Mouse (Mus musculus): ENCODE measurements around the gene Mecp2. TPM values are rescaled to one million over a fixed set of nuclear protein-coding genes. Genes with fewer than 3 reads are reported as not detected.

The Mecp2 gene
- polyA plus RNA-seq, 1 experiment = 10.8 TPM

DNA sequence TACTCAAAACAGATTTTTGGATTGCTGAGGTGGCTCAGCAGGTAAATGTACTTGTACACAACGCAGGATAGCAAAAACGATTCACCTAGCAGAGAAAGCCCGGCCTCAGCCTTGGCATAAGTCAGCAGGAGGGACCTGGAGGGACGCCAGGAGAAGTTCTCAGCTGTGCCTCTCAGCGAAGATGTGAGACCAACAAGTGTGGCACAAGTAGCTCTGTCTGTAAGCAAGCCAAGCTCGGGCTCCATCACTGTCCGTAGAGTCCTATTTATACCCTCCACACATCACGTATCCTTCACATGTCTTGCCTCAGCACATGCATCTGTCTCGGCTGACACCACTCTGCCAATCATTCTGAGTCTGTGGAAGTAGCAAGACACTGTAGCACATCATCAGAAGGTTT lies 67.3 kb downstream of the Mecp2 start:
- Histone ChIP-seq H3K4me3 (ENCODE audit: insufficient read depth, low read depth, low read length) (no peak overlapping the region), H3K27ac (replicated peaks; ENCODE audit: low read depth, low read length) (no peak overlapping the region), H3K4me1 (ENCODE audit: control insufficient read depth, insufficient read depth, insufficient read length, low read length) (no peaks in the 10 kb centered on the region)

DNA sequence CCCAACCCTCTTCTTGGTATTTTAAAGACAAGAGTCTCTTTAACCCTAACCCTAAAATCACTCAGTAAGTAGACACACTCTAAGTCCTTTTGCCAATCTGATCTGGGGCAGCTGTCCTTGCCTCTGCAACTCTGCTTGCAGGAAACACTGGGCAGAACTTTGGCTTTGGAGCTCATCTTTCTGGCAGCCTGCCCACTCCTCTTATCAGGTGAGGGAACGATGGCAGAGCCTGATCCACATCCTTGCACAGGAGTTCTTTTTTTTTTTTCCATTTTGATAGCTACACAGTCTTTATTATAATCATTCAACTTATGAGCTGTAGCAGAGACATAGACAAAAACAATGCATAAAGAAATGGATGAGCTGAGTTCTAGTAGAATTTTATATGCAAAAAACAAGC lies 90.1 kb downstream of the Mecp2 start:
- H3K4me3 ChIP-seq (ENCODE audit: insufficient read depth, low read depth, low read length) = no peak overlapping the region
- H3K27ac ChIP-seq (replicated peaks; ENCODE audit: low read depth, low read length) = no peak overlapping the region
- H3K4me1 ChIP-seq (ENCODE audit: control insufficient read depth, insufficient read depth, insufficient read length, low read length) = peaks cover 6% of the 10 kb centered on the region

DNA sequence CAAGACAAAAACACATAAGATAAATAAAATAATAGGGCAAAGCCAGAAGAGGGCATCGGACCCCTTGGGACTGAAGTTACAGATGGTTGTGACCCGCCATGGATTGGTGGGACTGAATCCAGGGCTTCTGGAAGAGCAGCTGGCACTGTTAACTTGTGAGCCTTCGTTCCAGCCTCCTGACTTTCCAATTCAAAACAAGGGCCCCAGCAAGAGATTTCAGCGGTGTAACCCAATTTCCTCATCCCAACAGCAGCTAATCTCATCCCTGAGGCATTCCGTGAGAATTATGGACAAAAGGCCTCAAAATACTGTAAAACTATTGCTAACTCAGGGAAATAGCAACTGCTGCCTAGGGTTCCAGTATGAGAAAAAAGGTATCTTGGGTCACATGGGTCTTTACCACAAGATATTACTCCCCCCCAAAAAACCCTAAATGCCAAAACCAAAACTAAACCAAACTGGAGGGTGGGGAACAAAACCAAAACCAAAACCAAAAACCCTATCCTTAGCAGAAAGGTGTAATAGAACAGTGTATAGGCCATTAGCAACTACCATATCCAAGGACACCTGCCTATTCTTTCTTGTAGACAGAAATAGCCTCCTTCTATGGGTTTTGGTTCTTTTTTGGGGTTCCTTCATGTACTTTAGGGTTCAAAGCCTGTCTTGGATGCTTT lies 97.3 kb downstream of the Mecp2 start:
- Histone ChIP-seq H3K4me1 (ENCODE audit: control insufficient read depth, insufficient read depth, insufficient read length, low read length) (no peaks in the 10 kb centered on the region; the same call in 1 of the 2 replicates), H3K27ac (replicated peaks; ENCODE audit: low read depth, low read length) (peak overlapping the region; percentile 48; the same call in 1 of the 2 replicates), H3K4me3 (ENCODE audit: insufficient read depth, low read depth, low read length) (no peak overlapping the region)

DNA sequence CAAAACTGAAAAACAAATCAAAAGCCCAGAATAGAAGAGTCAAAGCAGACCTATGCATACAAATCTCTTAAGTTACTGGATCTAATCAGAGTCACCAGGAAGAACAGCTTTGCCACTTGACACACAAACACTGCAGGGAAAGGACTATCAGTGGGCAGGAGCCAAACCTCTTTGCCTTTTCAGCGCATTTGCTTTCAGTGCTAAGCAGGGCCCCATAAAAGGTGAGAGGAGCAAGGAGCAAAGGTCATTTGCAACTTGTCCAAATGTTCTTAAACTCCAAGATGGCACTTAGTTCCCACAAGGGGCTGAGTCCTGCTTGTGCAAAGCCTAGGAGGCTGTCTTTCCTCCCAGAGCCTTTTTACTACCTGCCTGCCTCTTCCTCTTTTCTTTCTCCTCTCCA lies 105.2 kb downstream of the Mecp2 start:
- H3K4me1 ChIP-seq (ENCODE audit: control insufficient read depth, insufficient read depth, insufficient read length, low read length) = no peaks in the 10 kb centered on the region
- H3K4me3 ChIP-seq (ENCODE audit: insufficient read depth, low read depth, low read length) = no peak overlapping the region
- H3K27ac ChIP-seq (replicated peaks; ENCODE audit: low read depth, low read length) = peak overlapping the region; percentile 17; the same call in 1 of the 2 replicates

DNA sequence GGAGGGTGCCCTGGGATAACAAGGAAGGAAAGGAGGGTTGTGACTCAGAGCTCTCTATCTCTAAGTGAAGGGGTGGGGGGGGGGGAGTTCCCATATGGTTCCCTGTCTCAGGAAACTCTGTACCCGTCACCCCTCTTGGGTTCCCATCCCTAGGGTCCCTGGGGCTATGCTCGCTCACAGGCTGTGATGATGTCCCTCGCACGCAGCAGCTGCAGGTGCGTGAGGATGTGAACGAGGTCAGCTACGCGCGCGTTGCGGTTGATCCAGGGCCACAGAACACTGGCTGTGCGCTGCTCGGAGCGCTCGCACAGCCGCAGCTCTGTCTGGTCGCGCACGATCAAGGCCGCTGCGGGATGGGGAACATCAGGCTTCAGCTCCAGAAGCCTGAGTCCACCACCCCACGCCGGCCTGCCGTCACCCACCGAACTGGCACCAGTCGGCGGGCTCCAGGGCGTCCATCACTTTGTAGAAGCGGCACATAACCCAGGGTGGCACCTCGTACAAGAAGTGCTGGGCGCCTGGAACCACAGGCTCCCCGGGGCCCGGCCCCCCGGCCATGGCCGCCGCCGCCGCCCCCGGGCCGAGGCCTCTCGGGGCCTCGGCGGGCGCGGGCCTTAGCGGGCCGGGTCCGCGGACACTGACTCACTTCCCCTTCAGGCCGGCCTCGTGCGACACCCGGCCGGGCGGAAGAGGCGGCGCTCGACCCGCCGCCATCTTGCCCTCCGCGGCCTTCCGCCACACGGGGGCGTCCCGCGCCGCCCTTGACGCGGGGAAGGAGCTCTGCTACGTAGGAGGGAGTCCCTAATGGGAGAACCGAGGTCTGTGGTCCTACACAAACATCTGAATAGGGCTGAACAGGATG lies 111.7 kb downstream of the Mecp2 start, which contains the start of gene Irak1:
Gene Irak1 (minus strand): TSS at position 731 of the 862 bp plus-strand sequence.
- H3K4me1 ChIP-seq (ENCODE audit: control insufficient read depth, insufficient read depth, insufficient read length, low read length) = peaks cover 7% of the 10 kb centered on the region

DNA sequence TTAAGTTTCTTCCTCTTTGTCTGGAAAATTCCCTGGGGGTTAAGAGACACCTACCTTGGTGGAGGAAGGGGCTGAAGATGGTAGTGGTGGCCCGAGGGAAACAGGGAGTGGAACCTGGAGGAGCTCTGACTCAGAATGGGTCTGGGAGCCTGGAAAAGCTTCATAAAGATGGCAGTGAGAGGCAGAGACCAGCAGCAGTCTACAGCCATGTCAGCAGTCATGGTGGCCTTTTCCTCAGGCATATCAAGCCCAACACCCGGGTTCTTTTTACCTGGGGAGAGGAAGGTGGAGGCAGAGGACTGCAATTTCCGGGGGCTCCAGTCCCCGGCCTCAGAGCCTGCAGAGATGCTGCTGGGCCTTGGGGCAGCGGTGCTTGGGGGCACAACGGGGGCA lies 112.4 kb downstream of the Mecp2 start:
- Histone ChIP-seq H3K4me1 (ENCODE audit: control insufficient read depth, insufficient read depth, insufficient read length, low read length) (peaks cover 7% of the 10 kb centered on the region), H3K27ac (replicated peaks; ENCODE audit: low read depth, low read length) (no peak overlapping the region), H3K4me3 (ENCODE audit: insufficient read depth, low read depth, low read length) (peak overlapping the region; percentile 96)

More for the DNA sequence above, 111.7 kb downstream of the Mecp2 start, which contains the start of gene Irak1:
- peak within 1 kb of the TSS; percentile 79 for H3K27ac ChIP-seq (replicated peaks; ENCODE audit: low read depth, low read length)
- peak within 1 kb of the TSS; percentile 96 for H3K4me3 ChIP-seq (ENCODE audit: insufficient read depth, low read depth, low read length)

DNA sequence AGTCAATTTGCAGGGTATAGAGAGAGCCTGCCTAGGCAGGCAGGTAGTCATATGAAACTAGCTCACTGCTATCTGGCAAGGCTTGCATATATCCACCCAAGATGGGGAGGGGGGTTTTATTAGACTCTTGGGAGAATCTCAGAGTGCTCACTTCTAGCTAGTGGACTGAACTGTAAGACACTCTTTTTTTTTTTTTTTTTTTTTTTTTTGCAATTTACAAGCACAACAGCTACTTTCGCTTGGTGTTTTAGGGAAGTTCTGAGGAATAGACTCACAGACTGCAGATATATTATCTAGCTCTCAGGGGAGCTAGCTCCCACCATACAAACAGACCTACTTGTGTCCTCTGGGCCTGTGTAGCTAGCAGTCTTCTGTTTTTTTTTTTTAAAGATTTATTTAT lies 120.6 kb downstream of the Mecp2 start:
- Histone ChIP-seq H3K4me1 (ENCODE audit: control insufficient read depth, insufficient read depth, insufficient read length, low read length) (no peaks in the 10 kb centered on the region), H3K4me3 (ENCODE audit: insufficient read depth, low read depth, low read length) (no peak overlapping the region), H3K27ac (replicated peaks; ENCODE audit: low read depth, low read length) (no peak overlapping the region)

DNA sequence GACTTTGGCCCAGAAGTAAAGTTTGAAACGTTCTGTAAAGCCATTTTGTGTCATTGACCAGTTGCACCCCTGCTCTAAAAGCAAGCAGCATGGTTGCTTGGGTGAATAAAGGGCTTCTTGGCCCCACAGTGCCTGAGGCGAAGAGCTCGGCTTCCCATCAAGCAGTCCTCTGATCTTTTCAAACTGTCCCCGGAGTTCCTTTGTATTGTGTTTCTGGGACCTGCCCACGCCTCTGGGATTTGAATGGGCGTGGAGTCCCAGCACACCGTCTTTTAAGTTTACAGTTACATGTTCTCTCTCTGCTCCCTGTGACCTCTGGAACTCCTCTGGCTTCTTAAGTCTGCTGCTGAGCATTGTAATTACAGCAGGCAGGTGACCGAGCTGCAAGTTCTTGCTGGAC lies 127.1 kb downstream of the Mecp2 start:
- no peaks in the 10 kb centered on the region for H3K4me1 ChIP-seq (ENCODE audit: control insufficient read depth, insufficient read depth, insufficient read length, low read length)
- no peak overlapping the region for H3K27ac ChIP-seq (replicated peaks; ENCODE audit: low read depth, low read length)
- H3K4me3 ChIP-seq (ENCODE audit: insufficient read depth, low read depth, low read length) = no peak overlapping the region

DNA sequence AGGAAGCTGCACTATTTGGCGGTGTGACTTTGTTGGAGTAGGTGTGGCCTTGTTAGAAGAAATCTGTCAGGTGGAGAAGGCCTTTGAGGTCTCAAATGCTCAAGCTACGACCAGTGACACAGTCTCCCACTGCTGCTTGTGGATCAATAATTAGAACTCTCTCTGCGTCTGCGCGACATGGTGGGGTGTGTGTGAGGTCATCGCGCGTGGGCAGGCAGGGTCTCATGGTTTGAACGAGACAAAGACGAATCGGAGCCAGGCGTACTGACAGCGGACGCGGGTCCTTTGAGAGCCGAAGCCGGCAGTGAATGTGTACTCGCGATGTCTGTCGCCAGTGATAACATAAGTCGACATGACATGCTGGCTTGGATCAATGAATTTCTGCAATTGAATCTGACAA lies 128.8 kb downstream of the Mecp2 start:
- H3K4me1 ChIP-seq (ENCODE audit: control insufficient read depth, insufficient read depth, insufficient read length, low read length) = no peaks in the 10 kb centered on the region
- H3K27ac ChIP-seq (replicated peaks; ENCODE audit: low read depth, low read length) = no peak overlapping the region
- no peak overlapping the region for H3K4me3 ChIP-seq (ENCODE audit: insufficient read depth, low read depth, low read length)

DNA sequence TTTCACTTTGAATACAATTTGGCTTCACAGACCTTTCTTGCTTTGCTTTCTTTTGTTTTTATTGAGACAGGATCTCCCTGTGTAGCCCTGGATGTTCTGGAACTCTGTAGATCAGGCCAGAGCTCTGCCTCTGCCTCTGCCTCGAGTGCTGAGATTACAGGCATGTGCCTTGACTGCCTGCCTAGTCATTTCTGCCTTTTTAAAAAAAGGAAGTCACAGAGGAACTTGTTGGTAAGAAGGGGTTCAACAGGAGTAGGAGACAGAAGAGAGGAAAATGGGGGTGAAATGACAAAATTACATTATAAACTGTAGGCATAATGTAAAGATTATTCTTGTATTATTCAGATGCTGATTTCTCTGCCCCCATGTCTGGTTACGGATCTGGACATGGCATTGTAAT lies 131.5 kb downstream of the Mecp2 start:
- Histone ChIP-seq H3K4me1 (ENCODE audit: control insufficient read depth, insufficient read depth, insufficient read length, low read length) (no peaks in the 10 kb centered on the region), H3K27ac (replicated peaks; ENCODE audit: low read depth, low read length) (no peak overlapping the region)

DNA sequence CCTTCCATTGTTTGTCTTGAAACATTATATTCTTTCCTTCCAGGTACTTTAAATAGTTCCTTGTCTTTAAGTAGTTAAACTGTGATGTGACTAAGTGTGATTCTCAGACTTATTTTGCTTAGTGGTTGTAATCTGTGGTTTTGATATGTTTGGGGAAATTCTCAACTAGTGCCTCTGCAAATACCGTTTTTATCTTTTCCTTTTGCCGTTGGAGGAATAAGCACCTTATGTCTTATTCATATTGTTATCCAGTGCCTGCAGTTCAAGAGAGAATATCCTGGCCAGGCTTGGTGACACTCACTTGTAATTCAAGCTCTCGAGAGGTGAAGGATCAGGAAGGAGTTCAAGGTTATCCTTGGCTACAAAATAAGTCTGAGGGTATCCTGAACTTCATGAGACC lies 134.1 kb downstream of the Mecp2 start:
- Histone ChIP-seq H3K4me1 (ENCODE audit: control insufficient read depth, insufficient read depth, insufficient read length, low read length) (no peaks in the 10 kb centered on the region), H3K4me3 (ENCODE audit: insufficient read depth, low read depth, low read length) (no peak overlapping the region), H3K27ac (replicated peaks; ENCODE audit: low read depth, low read length) (no peak overlapping the region)

More for the DNA sequence above, 131.5 kb downstream of the Mecp2 start:
- H3K4me3 ChIP-seq (ENCODE audit: insufficient read depth, low read depth, low read length) = no peak overlapping the region

DNA sequence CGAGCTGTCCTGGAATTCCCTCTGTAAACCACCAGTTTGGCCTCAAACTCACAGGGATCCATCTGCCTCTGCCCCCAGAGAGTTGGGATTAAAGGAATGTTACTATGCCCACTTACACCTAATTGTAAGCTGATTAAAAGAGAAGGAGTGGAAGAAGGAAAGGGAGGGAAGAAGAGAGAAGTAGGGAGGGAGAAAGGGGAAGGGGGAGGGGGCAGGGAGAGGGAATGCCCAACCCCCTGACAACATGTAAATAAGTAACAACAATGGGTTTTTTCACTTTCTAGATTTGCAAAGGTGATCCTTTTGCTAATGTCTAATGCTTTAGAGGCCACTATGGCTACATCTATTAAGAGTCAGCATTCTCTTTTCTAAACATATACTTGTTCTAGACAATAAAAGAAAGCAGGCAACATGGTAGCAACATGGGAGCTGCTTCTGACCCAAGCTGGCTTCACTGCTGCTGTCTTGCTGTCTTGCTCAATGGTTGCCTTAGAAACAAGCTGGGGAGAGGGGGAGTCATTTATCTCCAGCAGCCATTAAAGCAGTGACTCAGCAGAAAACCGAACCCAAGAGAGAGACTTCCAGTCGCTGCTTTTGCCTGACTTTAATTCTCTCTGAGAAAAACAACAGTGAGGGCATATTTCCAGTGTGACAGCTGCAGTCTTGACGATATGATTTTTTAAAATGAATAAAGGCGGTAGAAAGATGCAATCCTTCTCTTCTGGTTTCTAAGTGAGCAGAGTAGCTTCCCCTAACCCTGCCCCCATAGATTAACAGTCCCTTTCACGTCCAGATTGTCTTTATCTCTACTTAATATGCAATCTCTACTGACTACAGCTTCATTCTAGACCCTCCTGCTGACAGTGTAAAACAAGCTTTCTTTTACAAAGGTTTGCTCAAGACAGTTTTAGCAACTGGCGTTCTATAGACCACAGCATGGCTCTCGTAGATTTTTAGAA lies 136.0 kb downstream of the Mecp2 start:
- no peaks in the 10 kb centered on the region for H3K4me1 ChIP-seq (ENCODE audit: control insufficient read depth, insufficient read depth, insufficient read length, low read length)
- no peak overlapping the region for H3K4me3 ChIP-seq (ENCODE audit: insufficient read depth, low read depth, low read length)
- peak overlapping the region; percentile 66 for H3K27ac ChIP-seq (replicated peaks; ENCODE audit: low read depth, low read length)

DNA sequence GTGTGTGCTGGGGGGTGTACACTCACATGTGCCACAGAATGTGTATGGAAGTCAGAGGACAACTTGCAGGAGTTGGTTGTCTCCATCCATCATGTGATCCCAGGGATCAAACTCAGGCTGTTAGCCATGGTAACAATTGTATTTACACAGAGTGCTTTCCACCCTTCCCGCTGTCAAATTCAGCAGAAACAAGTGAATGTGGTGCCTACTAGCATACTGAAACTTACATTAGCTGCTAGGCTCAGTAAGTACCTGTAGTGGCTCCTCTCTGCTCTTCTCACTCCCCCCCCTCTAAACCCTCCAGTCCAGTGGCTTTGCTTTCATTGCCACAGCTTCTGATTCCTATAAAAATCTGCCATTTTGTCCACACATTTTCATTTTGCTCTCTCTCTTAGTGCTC lies 157.4 kb downstream of the Mecp2 start:
- no peak overlapping the region for H3K27ac ChIP-seq (replicated peaks; ENCODE audit: low read depth, low read length)
- no peaks in the 10 kb centered on the region for H3K4me1 ChIP-seq (ENCODE audit: control insufficient read depth, insufficient read depth, insufficient read length, low read length)
- H3K4me3 ChIP-seq (ENCODE audit: insufficient read depth, low read depth, low read length) = no peak overlapping the region
